ENCODE assay signal across 23 mouse cellular contexts in the genomic region with DNA sequence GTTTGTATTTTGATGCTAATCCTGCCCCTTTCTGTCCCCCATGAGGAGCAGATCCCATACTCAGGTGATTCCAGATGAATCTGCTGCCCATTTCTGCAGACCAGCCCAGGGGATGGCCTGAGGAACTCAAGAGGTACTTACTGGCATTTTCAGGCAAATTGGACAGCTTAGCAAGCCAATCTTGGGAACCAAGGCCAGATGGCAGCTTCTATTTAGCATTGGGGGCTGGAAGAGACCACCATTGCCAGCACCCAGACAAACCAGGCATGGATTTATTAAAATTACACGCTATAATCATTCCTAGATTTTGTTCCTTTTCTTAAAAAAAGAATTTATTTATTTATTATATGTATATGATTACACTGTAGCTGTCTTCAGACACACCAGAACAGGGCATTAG.
A peak's percentile ranks its signal among the peaks of the same experiment; 100 is the strongest.
DNase-seq lines count a peak whose midpoint lies in the region; ATAC-seq and TF ChIP-seq lines count a peak whose summit lies in the region.
"Had no signal": no experiment of that assay in that cellular context is flagged by ENCODE, and none has a peak within 500 bp of the region (broad histone marks: within the 10 kb centered on the region; RNA-seq: fewer than 3 reads in every experiment).

No protein-coding gene starts in this region.

- no peaks in the 10 kb centered on the region for H3K36me3 ChIP-seq in midbrain, embryonic 11.5 days (ENCODE audit: control insufficient read depth, insufficient read depth, low read length)
- H3K36me3 ChIP-seq in midbrain, postnatal 0 days (ENCODE audit: insufficient read depth, low read length): no peaks in the 10 kb centered on the region
- H3K36me3 ChIP-seq: G1E had no signal

- H3K4me3 ChIP-seq in midbrain, embryonic 11.5 days (ENCODE audit: low read depth, low read length): no peak overlapping the region
- no peak overlapping the region for H3K4me3 ChIP-seq in midbrain, postnatal 0 days (ENCODE audit: low read depth, low read length)

- intact Hi-C loops in left cerebral cortex, postnatal 4 days (cut with DNase I): no loop called here
- intact Hi-C loops in left cerebral cortex, postnatal 25 days (cut with DNase I): no loop called here

- H3K9me3 ChIP-seq in midbrain, embryonic 11.5 days (ENCODE audit: control insufficient read depth, low read length): no peaks in the 10 kb centered on the region
- no peaks in the 10 kb centered on the region for H3K9me3 ChIP-seq in midbrain, postnatal 0 days (ENCODE audit: low read length)

- no peak overlapping the region for H3K27ac ChIP-seq in midbrain, embryonic 11.5 days (ENCODE audit: low read depth, low read length)
- no peak overlapping the region for H3K27ac ChIP-seq in midbrain, postnatal 0 days (ENCODE audit: low read depth, low read length)

- TF ChIP-seq POLR2A in brain, embryonic 14.5 days (IDR thresholded peaks at IDR 0.05; ENCODE audit: borderline replicate concordance, extremely low read depth, insufficient read depth, insufficient read length, poor library complexity, severe bottlenecking): no peak

- peak; percentile 43 to 51 for DNase-seq in cerebellum, postnatal 10 days
- no peak for DNase-seq in cerebellum, postnatal 25 days
- DNase-seq in left cerebral cortex, postnatal 4 days: peak; percentile 9
- DNase-seq in left cerebral cortex, postnatal 25 days (ENCODE audit: low spot score in 2 of 2): no peak
- DNase-seq in midbrain, embryonic 11.5 days (ENCODE audit: low spot score, missing footprints): peak; percentile 70
- DNase-seq in midbrain, postnatal 0 days (ENCODE audit: low spot score): no peak
- peak; percentile 29 for DNase-seq in brain, embryonic 14.5 days (ENCODE audit: low read depth)
- DNase-seq: adrenal gland, adult 2 months; adrenal gland, adult 8-10 months; adrenal gland, postnatal 10 days; adrenal gland, postnatal 14 days; adrenal gland, postnatal 25 days; adrenal gland, postnatal 36 days; B cell, adult 2 months; cerebellum, adult 11 months; cerebellum, adult 11-12 months; cerebellum, adult 18-20 months had no signal

- no peaks in the 10 kb centered on the region for H3K4me1 ChIP-seq in midbrain, embryonic 11.5 days (ENCODE audit: control insufficient read depth, insufficient read depth, low read length)
- no peaks in the 10 kb centered on the region for H3K4me1 ChIP-seq in midbrain, postnatal 0 days (ENCODE audit: insufficient read depth, low read length)

- H3K9ac ChIP-seq in midbrain, embryonic 11.5 days (ENCODE audit: low read length): no peak overlapping the region
- H3K9ac ChIP-seq in midbrain, postnatal 0 days (replicated peaks; ENCODE audit: low read length, poor library complexity, severe bottlenecking): no peak overlapping the region

- no peak for ATAC-seq in midbrain, embryonic 11.5 days (ENCODE audit: low FRiP score)
- no peak for ATAC-seq in midbrain, postnatal 0 days (ENCODE audit: low FRiP score)
- ATAC-seq in megakaryocyte progenitor cell, adult 5-6 weeks (replicated peaks; ENCODE audit: poor library complexity): no peak
- ATAC-seq: activated CD4-positive, CD25-positive, alpha-beta regulatory T cell, adult 4 months; CD4-positive, CD25-positive, alpha-beta regulatory T cell, adult 4 months; Patski had no signal

- H3K4me2 ChIP-seq in midbrain, embryonic 11.5 days: no peak overlapping the region
- no peak overlapping the region for H3K4me2 ChIP-seq in midbrain, postnatal 0 days (ENCODE audit: low read depth, low read length, poor library complexity, severe bottlenecking)

- no peak for TF ChIP-seq CTCF in midbrain, postnatal 0 days (IDR thresholded peaks at IDR 0.05)
- no peak for TF ChIP-seq CTCF in brain, embryonic 14.5 days (IDR thresholded peaks at IDR 0.05; ENCODE audit: borderline replicate concordance, extremely low read depth, insufficient read depth, insufficient read length)

- 81% methylated on average over 1 of the region's 1 CpGs for WGBS in midbrain, embryonic 11.5 days
- 66% methylated on average over 1 of the region's 1 CpGs for WGBS in midbrain, postnatal 0 days

- H3K27me3 ChIP-seq in midbrain, embryonic 11.5 days (ENCODE audit: control insufficient read depth, insufficient read depth, low read length): no peaks in the 10 kb centered on the region
- H3K27me3 ChIP-seq in midbrain, postnatal 0 days (ENCODE audit: insufficient read depth, low read length): no peaks in the 10 kb centered on the region
- H3K27me3 ChIP-seq: CH12.LX, Patski had no signal

Comparison
In these comparisons a context has a peak if more than half of its experiments do, and no peak if none do; other contexts are left out.
1. DNase-seq: peak in cerebellum, postnatal 10 days (2 of 2), left cerebral cortex, postnatal 4 days (single experiment), midbrain, embryonic 11.5 days (single experiment) and brain, embryonic 14.5 days (single experiment); none in cerebellum, postnatal 25 days (0 of 2), left cerebral cortex, postnatal 25 days (0 of 2) and midbrain, postnatal 0 days (single experiment).